Mouse (Mus musculus): ENCODE data around the gene Vgll3. TPM values are rescaled to one million over a fixed set of nuclear protein-coding genes. Genes with fewer than 3 reads are reported as not detected.

The Vgll3 gene
- total RNA-seq (2023), result not detected

DNA sequence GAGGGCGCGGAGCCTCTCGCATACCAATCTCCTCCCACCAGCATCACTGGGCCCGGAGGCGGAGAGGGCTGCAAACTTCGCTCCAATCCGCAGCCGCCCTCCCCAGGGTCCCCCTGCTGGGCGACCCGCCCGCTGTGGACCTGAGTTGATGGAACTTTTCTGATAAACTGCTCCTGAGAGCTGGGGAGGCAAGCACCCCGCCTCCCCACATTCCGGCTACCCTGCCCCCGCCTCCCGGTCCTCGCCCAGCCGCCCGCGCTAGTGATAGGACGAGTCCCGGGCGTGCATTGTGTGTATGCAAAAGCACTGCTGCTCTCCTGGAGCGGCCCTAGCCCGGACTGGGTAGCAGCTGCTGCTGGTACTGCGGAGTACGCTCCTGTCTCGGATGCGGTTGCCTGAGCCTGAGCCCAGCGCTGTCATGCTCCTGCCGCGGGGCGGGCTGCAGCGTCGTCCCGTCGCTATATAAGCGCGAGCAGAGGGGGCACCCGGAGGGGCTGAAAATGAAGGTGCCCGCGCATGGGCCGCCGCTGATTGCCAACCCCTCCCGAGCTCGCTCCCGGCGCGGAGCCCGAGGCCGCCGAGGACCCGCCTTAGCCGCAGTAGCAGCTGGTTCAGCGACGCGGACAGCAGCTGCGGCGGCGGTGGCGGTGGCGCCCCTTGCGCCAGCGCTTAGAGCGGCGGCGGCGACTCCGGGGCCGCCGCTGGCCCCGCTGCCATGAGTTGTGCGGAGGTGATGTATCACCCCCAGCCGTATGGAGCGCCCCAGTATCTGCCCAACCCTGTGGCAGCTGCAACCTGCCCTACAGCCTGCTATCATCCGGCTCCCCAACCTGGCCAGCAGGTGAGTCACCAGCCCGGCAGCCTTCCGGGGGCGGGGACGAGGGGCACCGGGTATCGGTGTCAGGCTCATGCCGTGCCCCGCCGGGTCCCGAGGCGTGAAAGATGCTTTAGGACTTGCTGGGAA, at the start of gene Vgll3:
Gene Vgll3, plus strand, starts transcription at position 340 of the 964 bp plus-strand sequence.

All from CD4-positive naive resting alpha-beta T cell, adult 76 days (primary cell).